Mouse (Mus musculus): ENCODE results near the gene Gm49373. TPM values are rescaled to one million over a fixed set of nuclear protein-coding genes. Genes with fewer than 3 reads are reported as not detected.

Gm49373 gene
- total and polyA plus RNA-seq, 3 experiments, result 0.33 to 0.98 (median 0.61) TPM

DNA sequence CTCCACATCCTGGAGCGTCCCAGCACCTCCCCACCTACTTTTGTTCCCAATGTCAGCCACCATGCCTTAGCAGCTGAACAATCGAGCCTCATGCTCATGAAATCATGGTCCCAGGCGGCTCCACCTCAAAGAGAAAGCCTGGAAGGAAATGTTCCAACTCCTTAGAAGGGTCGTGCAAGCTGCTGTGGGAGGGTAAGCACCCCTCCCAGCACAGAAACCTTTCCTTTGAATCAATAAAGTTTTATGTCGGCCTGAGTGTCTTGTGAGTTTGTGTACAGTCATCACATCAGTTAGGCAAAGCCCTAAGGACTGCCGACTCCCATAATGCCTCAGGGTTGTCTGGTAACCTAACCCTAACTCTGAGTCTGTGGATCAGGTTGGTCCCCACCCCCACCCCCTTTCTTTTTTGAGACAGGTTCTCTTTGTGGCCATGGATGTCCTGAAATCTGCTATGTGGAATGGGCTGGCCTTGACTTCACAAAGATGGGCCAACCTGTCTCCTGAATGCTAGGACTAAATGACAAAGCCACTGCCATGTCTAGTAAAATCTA is 44.3 kb downstream of the Gm49373 start:
- Histone ChIP-seq H3K4me1 (ENCODE audit: insufficient read depth, low read depth, low read length) (peaks cover 69% of the 10 kb centered on the region), H3K36me3 (replicated peaks) (peaks cover 39% of the 10 kb centered on the region), H3K4me3 (ENCODE audit: low read depth, low read length) (peak overlapping the region; percentile 73; the same call in 1 of the 2 replicates), H3K9me3 (replicated peaks) (no peaks in the 10 kb centered on the region), H3K27me3 (ENCODE audit: insufficient read depth, low read length) (no peaks in the 10 kb centered on the region)
- ATAC-seq (ENCODE audit: extremely low read depth, insufficient number of reproducible peaks, low FRiP score, poor library complexity, severe bottlenecking) (no peak), DNase-seq (ENCODE audit: low spot score) (no peak)
- TF ChIP-seq CTCF (IDR thresholded peaks at IDR 0.05; ENCODE audit: low read depth, low read length) (no peak), GATA2 (IDR thresholded peaks at IDR 0.05; ENCODE audit: borderline replicate concordance, low read depth, low read length) (no peak), TAL1 (conservative IDR thresholded peaks at IDR 0.05; ENCODE audit: low read depth, low read length) (no peak), POLR2AphosphoS5 (IDR thresholded peaks at IDR 0.05; ENCODE audit: insufficient replicate concordance, low read depth, low read length) (no peak), GATA1 (IDR thresholded peaks at IDR 0.05; ENCODE audit: borderline replicate concordance, low read length) (no peak)

DNA sequence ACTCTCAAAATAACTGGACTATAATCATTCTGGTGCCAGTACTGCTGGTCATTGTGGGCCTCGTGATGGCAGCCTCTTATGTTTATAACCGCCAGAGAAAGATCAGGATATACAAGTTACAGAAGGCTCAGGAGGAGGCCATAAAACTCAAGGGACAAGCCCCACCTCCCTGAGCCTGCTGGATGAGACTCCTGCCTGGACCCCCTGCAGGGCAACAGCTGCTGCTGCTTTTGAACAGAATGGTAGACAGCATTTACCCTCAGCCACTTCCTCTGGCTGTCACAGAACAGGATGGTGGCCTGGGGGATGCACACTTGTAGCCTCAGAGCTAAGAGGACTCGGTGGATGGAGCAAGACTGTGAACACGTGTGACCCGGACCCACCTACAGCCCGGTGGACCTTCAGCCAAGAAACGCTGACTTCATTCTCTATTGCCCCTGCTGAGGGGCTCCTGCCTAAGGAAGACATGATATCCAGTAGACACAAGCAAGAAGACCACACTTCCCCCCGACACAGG is 45.1 kb downstream of the Gm49373 start:
- peaks cover 61% of the 10 kb centered on the region for H3K4me1 ChIP-seq (ENCODE audit: insufficient read depth, low read depth, low read length)
- no peak for DNase-seq (ENCODE audit: low spot score)
- peaks cover 41% of the 10 kb centered on the region for H3K36me3 ChIP-seq (replicated peaks)
- no peak overlapping the region for H3K4me3 ChIP-seq (ENCODE audit: low read depth, low read length)
- TF ChIP-seq POLR2AphosphoS5 (IDR thresholded peaks at IDR 0.05; ENCODE audit: insufficient replicate concordance, low read depth, low read length) (no peak), TAL1 (conservative IDR thresholded peaks at IDR 0.05; ENCODE audit: low read depth, low read length) (no peak), CTCF (IDR thresholded peaks at IDR 0.05; ENCODE audit: low read depth, low read length) (no peak), GATA1 (IDR thresholded peaks at IDR 0.05; ENCODE audit: borderline replicate concordance, low read length) (no peak), GATA2 (IDR thresholded peaks at IDR 0.05; ENCODE audit: borderline replicate concordance, low read depth, low read length) (no peak)
- no peaks in the 10 kb centered on the region for H3K9me3 ChIP-seq (replicated peaks)
- H3K27me3 ChIP-seq (ENCODE audit: insufficient read depth, low read length), result no peaks in the 10 kb centered on the region
- no peak for ATAC-seq (ENCODE audit: extremely low read depth, insufficient number of reproducible peaks, low FRiP score, poor library complexity, severe bottlenecking)

DNA sequence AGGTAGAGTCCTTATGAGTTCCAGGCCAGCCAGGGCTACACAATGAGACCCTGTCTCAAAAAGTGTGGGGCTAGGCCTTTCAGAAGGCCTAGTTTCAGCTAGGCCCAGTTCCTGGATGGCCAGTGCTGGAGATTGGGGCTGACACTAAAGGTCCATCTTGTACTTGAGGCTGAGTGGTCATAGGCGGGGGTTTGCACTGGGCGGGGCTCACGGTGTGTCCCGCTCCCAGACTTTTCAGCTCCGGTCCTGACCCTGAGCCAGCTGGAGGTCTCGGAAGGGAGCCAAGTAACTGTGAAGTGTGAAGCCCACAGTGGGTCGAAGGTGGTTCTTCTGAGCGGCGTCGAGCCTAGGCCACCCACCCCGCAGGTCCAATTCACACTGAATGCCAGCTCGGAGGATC is 46.0 kb downstream of the Gm49373 start:
- no peak for TF ChIP-seq TAL1 (conservative IDR thresholded peaks at IDR 0.05; ENCODE audit: low read depth, low read length)
- TF ChIP-seq CTCF (IDR thresholded peaks at IDR 0.05; ENCODE audit: low read depth, low read length), result no peak
- TF ChIP-seq POLR2AphosphoS5 (IDR thresholded peaks at IDR 0.05; ENCODE audit: insufficient replicate concordance, low read depth, low read length), result no peak
- no peak for TF ChIP-seq GATA1 (IDR thresholded peaks at IDR 0.05; ENCODE audit: borderline replicate concordance, low read length)
- TF ChIP-seq GATA2 (IDR thresholded peaks at IDR 0.05; ENCODE audit: borderline replicate concordance, low read depth, low read length), result no peak
- ATAC-seq (ENCODE audit: extremely low read depth, insufficient number of reproducible peaks, low FRiP score, poor library complexity, severe bottlenecking) (no peak), DNase-seq (ENCODE audit: low spot score) (no peak)
- H3K4me1 ChIP-seq (ENCODE audit: insufficient read depth, low read depth, low read length), result peaks cover 51% of the 10 kb centered on the region
- no peak overlapping the region for H3K4me3 ChIP-seq (ENCODE audit: low read depth, low read length)
- H3K9me3 ChIP-seq (replicated peaks), result no peaks in the 10 kb centered on the region
- no peaks in the 10 kb centered on the region for H3K27me3 ChIP-seq (ENCODE audit: insufficient read depth, low read length)
- peaks cover 51% of the 10 kb centered on the region for H3K36me3 ChIP-seq (replicated peaks)

DNA sequence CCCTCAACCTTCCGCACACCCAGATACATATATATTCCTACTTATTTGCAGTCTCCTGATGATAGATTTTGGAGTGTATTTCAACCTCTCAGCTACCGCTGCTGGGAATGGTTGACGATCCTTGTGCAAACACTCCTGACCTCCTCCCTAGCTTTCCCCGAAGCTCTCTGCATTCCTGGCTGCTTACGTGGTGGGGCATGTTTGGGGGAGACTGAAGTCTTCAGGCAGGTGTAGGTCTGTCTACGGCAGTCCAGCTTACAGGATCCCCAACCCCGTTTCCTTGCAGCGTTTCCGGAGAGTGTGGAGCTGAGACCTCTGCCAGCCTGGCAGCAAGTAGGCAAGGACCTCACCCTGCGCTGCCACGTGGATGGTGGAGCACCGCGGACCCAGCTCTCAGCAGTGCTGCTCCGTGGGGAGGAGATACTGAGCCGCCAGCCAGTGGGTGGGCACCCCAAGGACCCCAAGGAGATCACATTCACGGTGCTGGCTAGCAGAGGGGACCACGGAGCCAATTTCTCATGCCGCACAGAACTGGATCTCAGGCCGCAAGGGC is 47.6 kb downstream of the Gm49373 start:
- Histone ChIP-seq H3K4me1 (ENCODE audit: insufficient read depth, low read depth, low read length) (peaks cover 40% of the 10 kb centered on the region), H3K27me3 (ENCODE audit: insufficient read depth, low read length) (no peaks in the 10 kb centered on the region), H3K36me3 (replicated peaks) (peaks cover 65% of the 10 kb centered on the region), H3K9me3 (replicated peaks) (no peaks in the 10 kb centered on the region), H3K4me3 (ENCODE audit: low read depth, low read length) (no peak overlapping the region)
- DNase-seq (ENCODE audit: low spot score), result no peak
- TF ChIP-seq TAL1 (conservative IDR thresholded peaks at IDR 0.05; ENCODE audit: low read depth, low read length) (no peak), GATA1 (IDR thresholded peaks at IDR 0.05; ENCODE audit: borderline replicate concordance, low read length) (no peak), POLR2AphosphoS5 (IDR thresholded peaks at IDR 0.05; ENCODE audit: insufficient replicate concordance, low read depth, low read length) (no peak)
- no peak for ATAC-seq (ENCODE audit: extremely low read depth, insufficient number of reproducible peaks, low FRiP score, poor library complexity, severe bottlenecking)

DNA sequence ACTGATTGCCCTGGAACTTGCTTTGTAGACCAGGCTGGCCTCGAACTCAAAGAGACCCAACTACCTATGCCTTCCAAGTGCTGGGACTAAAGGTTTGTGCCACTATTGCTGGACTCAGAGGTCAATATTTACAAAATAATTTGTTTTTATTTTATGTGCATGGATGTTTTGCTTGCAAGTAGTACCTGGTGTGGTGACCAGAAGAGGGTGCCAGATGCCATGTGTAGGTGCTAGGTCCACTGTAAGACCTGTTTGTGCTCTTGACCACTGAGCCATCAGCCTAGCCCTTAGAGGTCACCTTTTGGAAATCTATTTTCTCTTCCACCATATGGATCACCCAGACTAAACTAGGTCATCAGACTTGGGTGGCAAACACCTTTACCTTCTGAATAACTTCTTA is 50.2 kb downstream of the Gm49373 start:
- H3K27me3 ChIP-seq (ENCODE audit: insufficient read depth, low read length), result no peaks in the 10 kb centered on the region
- no peaks in the 10 kb centered on the region for H3K9me3 ChIP-seq (replicated peaks)
- H3K4me1 ChIP-seq (ENCODE audit: insufficient read depth, low read depth, low read length), result peaks cover 24% of the 10 kb centered on the region
- H3K4me3 ChIP-seq (ENCODE audit: low read depth, low read length), result no peak overlapping the region
- no peak for DNase-seq (ENCODE audit: low spot score)
- ATAC-seq (ENCODE audit: extremely low read depth, insufficient number of reproducible peaks, low FRiP score, poor library complexity, severe bottlenecking), result no peak
- no peak for TF ChIP-seq GATA2 (IDR thresholded peaks at IDR 0.05; ENCODE audit: borderline replicate concordance, low read depth, low read length)
- TF ChIP-seq POLR2AphosphoS5 (IDR thresholded peaks at IDR 0.05; ENCODE audit: insufficient replicate concordance, low read depth, low read length), result no peak
- no peak for TF ChIP-seq CTCF (IDR thresholded peaks at IDR 0.05; ENCODE audit: low read depth, low read length)
- no peak for TF ChIP-seq TAL1 (conservative IDR thresholded peaks at IDR 0.05; ENCODE audit: low read depth, low read length)
- no peak for TF ChIP-seq GATA1 (IDR thresholded peaks at IDR 0.05; ENCODE audit: borderline replicate concordance, low read length)
- H3K36me3 ChIP-seq (replicated peaks), result peaks cover 74% of the 10 kb centered on the region

DNA sequence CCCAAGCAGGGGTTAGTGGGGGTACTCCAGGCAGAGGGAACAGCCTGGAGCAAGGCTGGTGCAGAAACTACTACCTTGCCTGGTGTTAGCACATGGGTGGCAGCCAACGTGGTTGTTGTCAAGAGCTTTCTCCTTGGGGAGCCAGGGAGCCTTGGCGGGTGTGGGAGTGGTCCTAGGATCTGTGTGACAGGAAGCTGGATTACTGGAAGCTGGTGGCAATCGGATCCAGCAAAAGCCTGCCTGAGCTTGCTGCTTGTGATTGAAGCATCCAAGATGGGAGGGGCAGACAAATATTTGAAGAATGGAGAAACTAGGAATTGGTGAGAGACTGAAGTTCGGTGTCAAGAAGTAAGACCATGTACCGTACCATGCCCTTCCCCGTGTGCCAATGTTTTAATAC is 50.6 kb downstream of the Gm49373 start:
- ATAC-seq (ENCODE audit: extremely low read depth, insufficient number of reproducible peaks, low FRiP score, poor library complexity, severe bottlenecking) (no peak), DNase-seq (ENCODE audit: low spot score) (no peak)
- Histone ChIP-seq H3K27me3 (ENCODE audit: insufficient read depth, low read length) (peaks cover under 1% of the 10 kb centered on the region; the same call in 1 of the 2 replicates), H3K4me1 (ENCODE audit: insufficient read depth, low read depth, low read length) (peaks cover 24% of the 10 kb centered on the region), H3K9me3 (replicated peaks) (no peaks in the 10 kb centered on the region), H3K36me3 (replicated peaks) (peaks cover 74% of the 10 kb centered on the region), H3K4me3 (ENCODE audit: low read depth, low read length) (no peak overlapping the region)
- no peak for TF ChIP-seq TAL1 (conservative IDR thresholded peaks at IDR 0.05; ENCODE audit: low read depth, low read length)
- no peak for TF ChIP-seq GATA1 (IDR thresholded peaks at IDR 0.05; ENCODE audit: borderline replicate concordance, low read length)
- TF ChIP-seq CTCF (IDR thresholded peaks at IDR 0.05; ENCODE audit: low read depth, low read length), result no peak
- no peak for TF ChIP-seq GATA2 (IDR thresholded peaks at IDR 0.05; ENCODE audit: borderline replicate concordance, low read depth, low read length)
- no peak for TF ChIP-seq POLR2AphosphoS5 (IDR thresholded peaks at IDR 0.05; ENCODE audit: insufficient replicate concordance, low read depth, low read length)

All from G1E (cell line).